Mouse (Mus musculus) MEL (cell line): ENCODE measurements around the gene Nmb.
"Not testable (repeated sequence)": the region's sequence is repeated elsewhere in the genome, so short reads cannot be mapped to it uniquely, and the experiment has no call there.

Experiments used
- CTCF ChIP-seq, 3 experiments: IDR thresholded peaks in 2 of 3; conservative IDR thresholded peaks in 1 of 3; 2 replicates each; pipeline ENCODE4 v1.5.1; 2011 to 2012; ENCODE audit warnings: low read length in 3 of 3, low read depth in 2 of 3, mild to moderate bottlenecking in 2 of 3, improper control_type of control experiment in 1 of 3, inconsistent platforms in 1 of 3, mixed read lengths in 1 of 3, moderate library complexity in 1 of 3; ENCODE audit not compliant: control insufficient read depth in 1 of 3, insufficient read depth in 1 of 3, poor library complexity in 1 of 3, severe bottlenecking in 1 of 3
- E2F4 ChIP-seq: IDR thresholded peaks from 2 replicates; pipeline ENCODE4 v1.6.1; 2011; ENCODE audit warnings: low read depth, low read length, improper control_type of control experiment, borderline replicate concordance
- EP300 ChIP-seq, 2 experiments: IDR thresholded peaks; 2 replicates each; pipeline ENCODE4 v1.6.1; 2011; ENCODE audit warnings: improper control_type of control experiment in 2 of 2, low read length in 2 of 2, low read depth in 1 of 2, mild to moderate bottlenecking in 1 of 2
- KAT2A ChIP-seq: conservative IDR thresholded peaks from 2 replicates; pipeline ENCODE4 v1.6.1; 2012; ENCODE audit warnings: low read depth, low read length, improper control_type of control experiment, inconsistent platforms
- POLR2A ChIP-seq, 2 experiments: IDR thresholded peaks; 2 replicates each; pipeline ENCODE4 v1.6.1; 2011 to 2012; ENCODE audit warnings: low read length in 2 of 2, mild to moderate bottlenecking in 2 of 2, control low read depth in 1 of 2, improper control_type of control experiment in 1 of 2, low read depth in 1 of 2, moderate library complexity in 1 of 2; ENCODE audit not compliant: control insufficient read depth in 1 of 2, insufficient read depth in 1 of 2, poor library complexity in 1 of 2
- POLR2AphosphoS5 ChIP-seq: IDR thresholded peaks from 2 replicates; pipeline ENCODE4 v1.6.1; 2012; ENCODE audit warnings: low read depth, borderline replicate concordance, mild to moderate bottlenecking, inconsistent platforms, low read length, moderate library complexity, mixed read lengths
- ZKSCAN1 ChIP-seq: IDR thresholded peaks from 2 replicates; pipeline ENCODE4 v1.6.1; 2012; ENCODE audit warnings: low read depth, mild to moderate bottlenecking, inconsistent platforms, low read length, improper control_type of control experiment, moderate library complexity

DNA sequence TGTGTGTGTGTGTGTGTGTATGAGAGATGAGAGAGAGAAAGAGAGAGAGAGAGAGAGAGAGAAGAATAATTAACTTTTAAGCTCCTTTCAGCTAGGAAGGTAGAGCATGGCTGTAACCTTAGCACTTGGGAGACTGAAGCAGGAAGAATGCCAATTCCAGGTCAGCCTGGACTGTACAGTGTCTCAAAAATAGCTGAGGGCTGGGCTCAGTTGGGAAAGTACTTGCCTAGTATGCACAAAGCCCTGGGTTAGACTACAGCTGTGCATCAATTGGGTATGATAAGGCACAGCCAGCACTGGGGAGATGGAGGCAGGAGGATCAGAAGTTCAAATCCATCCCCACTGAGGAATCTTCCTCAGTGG is 32.4 kb upstream of the Nmb start:
- not testable (repeated sequence) for TF ChIP-seq POLR2A (IDR thresholded peaks at IDR 0.05; ENCODE audit: control insufficient read depth in 1 of 2, insufficient read depth in 1 of 2, low read depth in 1 of 2, low read length in 2 of 2, poor library complexity in 1 of 2); ZKSCAN1; EP300 (IDR thresholded peaks at IDR 0.05; ENCODE audit: low read depth in 1 of 2, low read length in 2 of 2); KAT2A; E2F4; POLR2AphosphoS5; CTCF (IDR thresholded peaks at IDR 0.05 in 2 of 3, conservative IDR thresholded peaks at IDR 0.05 in 1 of 3; ENCODE audit: control insufficient read depth in 1 of 3, insufficient read depth in 1 of 3, low read depth in 2 of 3, low read length in 3 of 3, poor library complexity in 1 of 3, severe bottlenecking in 1 of 3)
